Mouse (Mus musculus) MEL (cell line): Measurements from ENCODE around the gene Eif4e3.

Source experiments
- CTCF ChIP-seq, 3 experiments: IDR thresholded peaks in 2 of 3; conservative IDR thresholded peaks in 1 of 3; 2 replicates each; pipeline ENCODE4 v1.5.1; 2011 to 2012; ENCODE audit warnings: low read length in 3 of 3, low read depth in 2 of 3, mild to moderate bottlenecking in 2 of 3, improper control_type of control experiment in 1 of 3, inconsistent platforms in 1 of 3, mixed read lengths in 1 of 3, moderate library complexity in 1 of 3; ENCODE audit not compliant: control insufficient read depth in 1 of 3, insufficient read depth in 1 of 3, poor library complexity in 1 of 3, severe bottlenecking in 1 of 3
- E2F4 ChIP-seq: IDR thresholded peaks from 2 replicates; pipeline ENCODE4 v1.6.1; 2011; ENCODE audit warnings: low read depth, low read length, improper control_type of control experiment, borderline replicate concordance
- EP300 ChIP-seq, 2 experiments: IDR thresholded peaks; 2 replicates each; pipeline ENCODE4 v1.6.1; 2011; ENCODE audit warnings: improper control_type of control experiment in 2 of 2, low read length in 2 of 2, low read depth in 1 of 2, mild to moderate bottlenecking in 1 of 2
- KAT2A ChIP-seq: conservative IDR thresholded peaks from 2 replicates; pipeline ENCODE4 v1.6.1; 2012; ENCODE audit warnings: low read depth, low read length, improper control_type of control experiment, inconsistent platforms
- MAFK ChIP-seq: IDR thresholded peaks from 2 replicates; pipeline ENCODE4 v1.6.1; 2011; ENCODE audit warnings: low read depth, mild to moderate bottlenecking, low read length, improper control_type of control experiment, borderline replicate concordance
- MAX ChIP-seq: IDR thresholded peaks from 2 replicates; pipeline ENCODE4 v1.6.1; 2011; ENCODE audit warnings: low read length, improper control_type of control experiment
- MYC ChIP-seq: IDR thresholded peaks from 2 replicates; pipeline ENCODE4 v1.6.1; 2011; ENCODE audit warnings: low read depth, mild to moderate bottlenecking, low read length, improper control_type of control experiment, moderate library complexity
- SMC3 ChIP-seq: IDR thresholded peaks from 2 replicates; pipeline ENCODE4 v1.6.1; 2011; ENCODE audit warnings: low read depth, low read length, improper control_type of control experiment

GRCm38 (mm10) chr6:99646344-99646743, 20.2 kb downstream of the Eif4e3 start:
- TF ChIP-seq CTCF (IDR thresholded peaks at IDR 0.05 in 2 of 3, conservative IDR thresholded peaks at IDR 0.05 in 1 of 3; ENCODE audit: control insufficient read depth in 1 of 3, insufficient read depth in 1 of 3, low read depth in 2 of 3, low read length in 3 of 3, poor library complexity in 1 of 3, severe bottlenecking in 1 of 3) = no peak
- no peak for TF ChIP-seq KAT2A
- TF ChIP-seq MAX = no peak
- TF ChIP-seq MYC = no peak
- no peak for TF ChIP-seq SMC3
- no peak for TF ChIP-seq EP300 (IDR thresholded peaks at IDR 0.05; ENCODE audit: low read depth in 1 of 2, low read length in 2 of 2)
- TF ChIP-seq MAFK = no peak
- TF ChIP-seq E2F4 = no peak
